Mouse (Mus musculus): ENCODE measurements at regions not wholly inside any gene's neighbourhood (a gene's known extent, or its start where the extent isn't known, plus 50 kb on each side); places are given as distances from the start of the nearest gene placed in this dataset.

DNA sequence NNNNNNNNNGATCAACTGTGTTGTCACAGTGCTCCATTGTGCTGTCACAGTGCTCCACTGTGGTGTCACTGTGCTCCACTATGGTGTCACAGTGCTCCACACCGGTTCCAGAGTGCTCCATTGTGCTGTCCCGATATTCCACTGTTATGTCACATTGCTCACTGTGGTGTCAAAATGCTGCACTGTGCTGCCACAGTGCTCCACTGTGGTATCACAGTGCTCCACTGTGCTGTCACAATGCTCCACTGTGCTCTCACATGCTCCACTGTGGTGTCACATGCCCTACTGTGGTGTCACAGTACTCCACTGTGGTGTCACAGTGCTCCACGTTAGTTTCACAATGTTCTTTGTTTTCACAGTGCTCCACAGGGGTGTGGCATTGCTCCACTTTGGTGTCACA lies 359.3 kb upstream of the Olfr161 start:
- Histone ChIP-seq H3K4me1 (ENCODE audit: insufficient read depth) (no peaks in the 10 kb centered on the region), H3K4me3 (ENCODE audit: low read depth, low read length) (no peak overlapping the region), H3K9me3 (ENCODE audit: low read depth, low read length) (peaks cover 44% of the 10 kb centered on the region), H3K4me2 (no peak overlapping the region), H3K36me3 (ENCODE audit: insufficient read depth) (no peaks in the 10 kb centered on the region), H3K27me3 (ENCODE audit: insufficient read depth, low read length) (no peaks in the 10 kb centered on the region), H3K9ac (no peak overlapping the region), H3K27ac (ENCODE audit: low read depth) (no peak overlapping the region)
- ATAC-seq (ENCODE audit: insufficient read depth) (peak; percentile 33; the same call in 1 of the 2 replicates), DNase-seq (no peak)
- 68% methylated on average over 3 of the region's 3 CpGs for WGBS
- no peak for TF ChIP-seq CTCF (IDR thresholded peaks at IDR 0.05; ENCODE audit: low read depth)

DNA sequence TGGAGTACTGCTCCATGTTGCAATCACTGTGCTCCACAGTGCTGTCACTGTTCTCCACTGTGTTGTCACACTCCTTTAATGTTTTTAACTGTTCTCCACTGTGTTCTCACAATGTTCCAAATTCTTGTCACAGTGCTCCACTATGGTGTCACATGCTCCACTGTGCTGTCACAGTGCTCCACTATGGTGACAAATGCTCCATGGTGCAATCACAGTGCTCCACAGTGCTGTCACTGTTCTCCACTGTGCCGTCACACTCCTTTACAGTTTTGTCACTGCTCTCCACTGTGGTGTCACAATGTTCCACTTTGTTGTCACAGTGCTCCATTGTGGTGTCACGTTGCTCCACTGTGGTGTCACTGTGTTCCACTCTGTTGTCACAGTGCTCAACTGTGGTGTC lies 358.2 kb upstream of the Olfr161 start:
- Histone ChIP-seq H3K27ac (ENCODE audit: low read depth) (no peak overlapping the region), H3K36me3 (ENCODE audit: insufficient read depth) (no peaks in the 10 kb centered on the region), H3K27me3 (ENCODE audit: insufficient read depth, low read length) (no peaks in the 10 kb centered on the region), H3K4me3 (ENCODE audit: low read depth, low read length) (no peak overlapping the region), H3K4me2 (no peak overlapping the region), H3K9ac (no peak overlapping the region), H3K4me1 (ENCODE audit: insufficient read depth) (no peaks in the 10 kb centered on the region), H3K9me3 (ENCODE audit: low read depth, low read length) (peaks cover 49% of the 10 kb centered on the region)
- no peak for DNase-seq
- no peak for TF ChIP-seq CTCF (IDR thresholded peaks at IDR 0.05; ENCODE audit: low read depth)
- WGBS, result 46% methylated on average over 2 of the region's 2 CpGs
- no peak for ATAC-seq (ENCODE audit: insufficient read depth)

DNA sequence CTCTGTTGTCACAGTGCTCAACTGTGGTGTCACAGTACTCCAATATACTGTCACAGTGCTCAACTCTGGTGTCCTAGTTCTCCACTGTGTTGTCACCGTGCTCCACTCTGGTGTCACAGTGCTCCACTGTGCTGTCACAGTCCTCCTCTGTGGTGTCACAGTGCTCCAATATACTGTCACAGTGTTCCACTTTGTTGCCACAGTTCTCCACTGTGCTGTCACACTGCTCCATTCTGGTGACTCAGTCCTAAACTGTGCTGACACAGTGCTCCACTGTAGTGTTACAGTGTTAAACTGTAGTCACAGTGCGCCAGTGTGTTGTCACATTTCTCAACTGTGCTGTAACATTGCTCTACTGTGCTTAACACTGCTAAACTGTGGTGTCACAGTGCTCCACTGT lies 356.8 kb upstream of the Olfr161 start:
- Histone ChIP-seq H3K4me1 (ENCODE audit: insufficient read depth) (no peaks in the 10 kb centered on the region), H3K9ac (no peak overlapping the region), H3K27ac (ENCODE audit: low read depth) (no peak overlapping the region), H3K4me3 (ENCODE audit: low read depth, low read length) (no peak overlapping the region), H3K9me3 (ENCODE audit: low read depth, low read length) (peaks cover 50% of the 10 kb centered on the region), H3K27me3 (ENCODE audit: insufficient read depth, low read length) (no peaks in the 10 kb centered on the region), H3K4me2 (no peak overlapping the region), H3K36me3 (ENCODE audit: insufficient read depth) (no peaks in the 10 kb centered on the region)
- DNase-seq, result no peak
- no peak for TF ChIP-seq CTCF (IDR thresholded peaks at IDR 0.05; ENCODE audit: low read depth)
- ATAC-seq (ENCODE audit: insufficient read depth), result peak; percentile 29
- WGBS, result 50% methylated on average over 2 of the region's 2 CpGs

DNA sequence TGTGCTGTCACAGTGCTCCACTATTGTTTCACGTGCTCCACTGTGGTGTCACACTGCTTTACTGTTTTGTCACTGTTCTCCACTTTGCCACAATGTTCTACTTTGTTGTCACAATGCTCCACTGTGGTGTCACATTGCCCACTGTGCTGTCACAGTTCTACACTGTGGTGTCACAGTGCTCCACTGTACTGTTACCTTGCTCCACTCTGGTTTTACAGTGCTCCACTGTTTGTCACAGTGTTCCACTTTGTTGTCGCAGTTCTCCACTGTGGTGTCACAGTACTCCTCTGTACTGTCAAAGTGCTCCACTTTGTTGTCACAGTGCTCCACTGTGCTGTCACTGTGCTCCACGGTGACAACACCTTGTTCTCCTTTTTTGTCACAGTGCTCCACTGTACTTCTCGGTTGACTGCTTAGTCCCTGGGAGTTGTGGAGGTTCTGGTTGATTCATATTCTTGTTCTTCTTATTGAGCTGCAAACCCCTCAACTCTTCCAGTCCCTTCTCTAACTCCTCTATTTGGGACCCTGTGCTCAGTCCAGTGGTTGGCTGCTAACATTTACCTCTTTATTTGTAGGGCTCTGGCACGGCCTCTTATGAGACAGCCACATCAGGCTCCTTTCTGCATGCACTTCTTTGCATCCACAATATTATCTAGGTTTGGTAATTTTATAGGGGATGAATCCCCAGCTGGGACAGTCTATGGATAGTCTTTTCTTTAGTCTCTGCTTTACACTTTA lies 349.7 kb upstream of the Olfr161 start:
- ATAC-seq (ENCODE audit: insufficient read depth), result 0 out of 2 replicates have a peak, but pooled peaks have one; percentile 3
- no peaks in the 10 kb centered on the region for H3K4me1 ChIP-seq (ENCODE audit: insufficient read depth)

DNA sequence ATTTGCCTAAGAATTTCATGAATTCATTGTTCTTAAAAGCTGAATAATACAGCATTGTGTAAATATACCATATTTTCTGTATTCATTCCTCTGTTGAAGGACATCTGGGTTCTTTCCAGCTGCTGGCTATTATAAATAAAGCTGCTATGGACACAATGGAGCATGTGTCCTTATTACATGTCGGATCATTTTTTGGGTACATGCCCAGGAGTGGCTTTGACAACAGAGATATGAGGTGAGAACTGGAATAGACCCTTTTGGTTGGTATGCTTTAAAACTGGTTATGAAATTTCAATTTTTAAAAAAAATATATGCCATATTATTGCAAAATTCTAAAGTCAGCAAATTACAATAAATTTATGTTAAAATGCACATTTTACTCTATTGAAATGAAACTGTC lies 348.9 kb upstream of the Olfr161 start:
- peaks cover 51% of the 10 kb centered on the region for H3K9me3 ChIP-seq (ENCODE audit: low read depth, low read length)
- 50% methylated on average over 1 of the region's 1 CpGs for WGBS

More for the DNA sequence above, 349.7 kb upstream of the Olfr161 start:
- no peaks in the 10 kb centered on the region for H3K36me3 ChIP-seq (ENCODE audit: insufficient read depth)
- 63% methylated on average over 5 of the region's 5 CpGs for WGBS
- no peak for DNase-seq
- H3K4me3 ChIP-seq (ENCODE audit: low read depth, low read length), result no peak overlapping the region
- no peak overlapping the region for H3K27ac ChIP-seq (ENCODE audit: low read depth)
- H3K9me3 ChIP-seq (ENCODE audit: low read depth, low read length), result peaks cover 54% of the 10 kb centered on the region
- no peak overlapping the region for H3K4me2 ChIP-seq
- H3K9ac ChIP-seq, result no peak overlapping the region
- TF ChIP-seq CTCF (IDR thresholded peaks at IDR 0.05; ENCODE audit: low read depth), result no peak
- no peaks in the 10 kb centered on the region for H3K27me3 ChIP-seq (ENCODE audit: insufficient read depth, low read length)

DNA sequence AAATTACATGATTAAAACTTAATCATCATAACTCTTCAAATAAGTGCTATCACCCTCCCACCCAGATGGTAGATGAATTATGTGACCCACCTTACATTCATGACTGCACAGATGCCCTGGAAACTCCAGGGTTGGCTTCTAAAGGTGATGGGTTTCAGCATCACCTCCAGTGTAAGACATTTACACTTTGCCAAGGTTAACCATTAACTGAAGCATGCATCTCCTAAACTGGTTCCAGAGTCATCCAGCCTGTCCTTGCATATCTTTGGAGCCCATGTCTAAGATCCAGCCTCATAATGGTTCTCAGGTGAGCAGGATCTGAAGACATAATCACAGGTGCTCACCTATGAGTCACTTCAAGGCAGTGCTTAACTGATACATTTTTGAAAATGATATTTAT lies 344.4 kb upstream of the Olfr161 start:
- no peak overlapping the region for H3K4me2 ChIP-seq
- no peak overlapping the region for H3K4me3 ChIP-seq (ENCODE audit: low read depth, low read length)
- TF ChIP-seq CTCF (IDR thresholded peaks at IDR 0.05; ENCODE audit: low read depth), result no peak
- peaks cover 33% of the 10 kb centered on the region for H3K9me3 ChIP-seq (ENCODE audit: low read depth, low read length)
- H3K36me3 ChIP-seq (ENCODE audit: insufficient read depth), result no peaks in the 10 kb centered on the region
- ATAC-seq (ENCODE audit: insufficient read depth), result no peak
- H3K9ac ChIP-seq, result no peak overlapping the region
- H3K27ac ChIP-seq (ENCODE audit: low read depth), result no peak overlapping the region
- no peak for DNase-seq
- no peaks in the 10 kb centered on the region for H3K27me3 ChIP-seq (ENCODE audit: insufficient read depth, low read length)
- H3K4me1 ChIP-seq (ENCODE audit: insufficient read depth), result no peaks in the 10 kb centered on the region

More for the DNA sequence above, 348.9 kb upstream of the Olfr161 start:
- no peak overlapping the region for H3K4me2 ChIP-seq
- ATAC-seq (ENCODE audit: insufficient read depth) (no peak), DNase-seq (no peak)
- H3K4me1 ChIP-seq (ENCODE audit: insufficient read depth), result no peaks in the 10 kb centered on the region
- H3K36me3 ChIP-seq (ENCODE audit: insufficient read depth), result no peaks in the 10 kb centered on the region
- H3K27me3 ChIP-seq (ENCODE audit: insufficient read depth, low read length), result no peaks in the 10 kb centered on the region
- no peak overlapping the region for H3K9ac ChIP-seq
- no peak for TF ChIP-seq CTCF (IDR thresholded peaks at IDR 0.05; ENCODE audit: low read depth)
- H3K27ac ChIP-seq (ENCODE audit: low read depth), result no peak overlapping the region
- no peak overlapping the region for H3K4me3 ChIP-seq (ENCODE audit: low read depth, low read length)

DNA sequence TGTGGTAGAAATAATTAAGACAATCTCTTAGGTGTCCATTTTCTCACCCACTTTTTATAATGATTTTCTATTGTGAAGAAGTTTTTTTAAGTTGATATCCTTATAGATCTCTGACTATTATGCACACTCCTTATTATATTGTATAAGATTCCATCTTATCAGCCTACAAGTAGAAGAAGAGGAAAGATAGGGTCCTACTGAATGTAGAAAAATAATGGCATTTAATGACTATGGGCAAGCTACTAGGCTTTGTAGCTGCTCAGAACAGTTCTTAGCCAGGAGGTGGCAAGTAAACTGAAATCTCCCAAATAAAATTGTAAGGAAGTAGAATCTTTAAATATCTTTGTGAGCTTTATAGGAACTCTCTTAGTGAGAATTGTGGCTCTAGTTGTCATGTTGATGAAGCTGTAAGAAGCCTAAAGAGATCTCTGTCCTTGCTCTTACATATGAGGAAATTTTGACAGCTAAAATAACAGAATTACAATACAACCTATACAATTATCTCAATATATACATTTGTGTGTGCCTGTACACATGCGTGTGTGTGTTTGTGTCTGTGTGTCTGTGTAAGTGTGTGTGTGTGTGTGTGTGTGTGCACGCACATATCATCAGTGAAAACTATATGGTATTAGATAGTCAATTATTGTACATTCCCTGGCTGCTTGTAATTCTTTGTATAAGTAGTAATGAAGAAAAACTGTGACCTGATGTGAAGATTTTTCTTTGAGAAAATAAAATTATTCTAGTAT lies 343.7 kb upstream of the Olfr161 start:
- DNase-seq (no peak), ATAC-seq (ENCODE audit: insufficient read depth) (no peak)
- H3K36me3 ChIP-seq (ENCODE audit: insufficient read depth), result no peaks in the 10 kb centered on the region
- WGBS, result 45% methylated on average over 2 of the region's 2 CpGs
- no peak overlapping the region for H3K9ac ChIP-seq
- TF ChIP-seq CTCF (IDR thresholded peaks at IDR 0.05; ENCODE audit: low read depth), result no peak
- no peak overlapping the region for H3K4me2 ChIP-seq
- H3K27me3 ChIP-seq (ENCODE audit: insufficient read depth, low read length), result no peaks in the 10 kb centered on the region
- peaks cover 28% of the 10 kb centered on the region for H3K9me3 ChIP-seq (ENCODE audit: low read depth, low read length)
- H3K27ac ChIP-seq (ENCODE audit: low read depth), result no peak overlapping the region
- H3K4me3 ChIP-seq (ENCODE audit: low read depth, low read length), result no peak overlapping the region
- H3K4me1 ChIP-seq (ENCODE audit: insufficient read depth), result no peaks in the 10 kb centered on the region

All from lung, embryonic 14.5 days (tissue).